22 mouse cellular contexts compared by ENCODE assay signal in the genomic region with DNA sequence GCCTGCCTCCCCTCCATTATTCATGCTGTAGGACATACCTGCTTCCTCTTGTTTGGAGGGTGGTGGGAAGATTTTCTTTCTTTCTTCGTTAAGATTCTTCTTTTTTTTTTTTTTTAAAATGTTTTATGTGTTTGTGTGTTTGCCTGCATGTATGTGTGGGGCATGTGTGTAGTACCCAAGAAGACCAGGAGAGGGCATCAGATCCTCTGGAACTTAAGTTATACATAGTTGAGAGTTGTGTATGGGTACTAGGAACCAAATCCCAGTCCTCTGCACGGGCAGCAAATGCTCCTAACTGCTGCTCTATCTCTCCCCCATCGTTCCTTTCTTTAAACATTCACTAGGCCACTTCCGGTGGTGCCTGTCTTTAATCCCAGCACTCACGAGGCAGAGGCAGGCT. TPM values are rescaled to one million over a fixed set of nuclear protein-coding genes. Genes with fewer than 3 reads are reported as not detected.
"Had no signal": no experiment of that assay in that cellular context is flagged by ENCODE, and none has a peak within 500 bp of the region (broad histone marks: within the 10 kb centered on the region; RNA-seq: fewer than 3 reads in every experiment).

No protein-coding gene starts in this region.

- H3K4me2 ChIP-seq: intestine, embryonic 15.5 days; liver, embryonic 13.5 days; lung, embryonic 15.5 days; neural tube, embryonic 13.5 days had no signal

- H3K9me3 ChIP-seq: intestine, embryonic 15.5 days; limb, embryonic 10.5 days; liver, embryonic 13.5 days; lung, embryonic 15.5 days; neural tube, embryonic 13.5 days had no signal

- H3K36me3 ChIP-seq: intestine, embryonic 15.5 days; liver, embryonic 13.5 days; lung, embryonic 15.5 days; neural tube, embryonic 13.5 days had no signal

- H3K9ac ChIP-seq: intestine, embryonic 15.5 days; liver, embryonic 13.5 days; lung, embryonic 15.5 days; neural tube, embryonic 13.5 days had no signal

- ATAC-seq: intestine, embryonic 15.5 days had no signal

- H3K4me3 ChIP-seq: intestine, embryonic 15.5 days; left cerebral cortex, adult 2 months; limb, embryonic 10.5 days; liver, embryonic 13.5 days; lung, embryonic 15.5 days; neural tube, embryonic 13.5 days had no signal

- H3K27me3 ChIP-seq: intestine, embryonic 15.5 days; liver, embryonic 13.5 days; lung, embryonic 15.5 days had no signal

- DNase-seq: kidney, adult 18-20 months; kidney, postnatal 10 days; kidney, postnatal 4 days; liver, embryonic 13.5 days; lung, postnatal 36 days; midbrain, embryonic 14.5 days; retina, postnatal 1 day; right cerebral cortex, postnatal 4 days; spleen, adult 18-20 months; thymus, postnatal 36 days had no signal

- H3K27ac ChIP-seq: intestine, embryonic 15.5 days; left cerebral cortex, adult 2 months; limb, embryonic 10.5 days; liver, embryonic 13.5 days; lung, embryonic 15.5 days; neural tube, embryonic 13.5 days had no signal

RNA-seq across cellular contexts. Expression of a gene that starts 59.9 kb away (rescaled TPM):
- total RNA-seq: layer of hippocampus, postnatal 25 days; left cerebral cortex, adult 2 months; left cerebral cortex, postnatal 14 days; megakaryocyte progenitor cell, adult 5-6 weeks had no signal
- polyA plus RNA-seq: intestine, embryonic 15.5 days; kidney, embryonic 14.5 days; limb, embryonic 10.5 days; limb, embryonic 14.5 days; liver, embryonic 13.5 days; lung, embryonic 15.5 days; midbrain, embryonic 14.5 days; neural tube, embryonic 13.5 days; stomach, embryonic 14.5 days; thymus, postnatal 0 days had no signal
